Mouse (Mus musculus) midbrain, postnatal 0 days (tissue): ENCODE measurements around the gene Aplnr. TPM values are rescaled to one million over a fixed set of nuclear protein-coding genes. Genes with fewer than 3 reads are reported as not detected.

Source experiments
- ATAC-seq: fragments of 200-750 bp; cut with Nextera tagmentation; 2 replicates; pipeline ENCODE4 v1.8.0; 2017; ENCODE audit warnings: moderate number of reproducible peaks, mild to moderate bottlenecking, moderate TSS enrichment, moderate library complexity; ENCODE audit not compliant: low FRiP score
- DNase-seq: peaks from one replicate; pipeline ENCODE4 v3.0.0-alpha.2; 2015; ENCODE audit warnings: low spot score
- H3K27ac ChIP-seq: fragments of 300-500 bp; sonication (generic); 2 replicates; pipeline ENCODE4 v1.5.1; 2014; ENCODE audit warnings: low read depth, mild to moderate bottlenecking, low read length, mixed read lengths
- H3K27me3 ChIP-seq: fragments of 300-500 bp; sonication (generic); 2 replicates; pipeline ENCODE4 v1.6.1; 2014; ENCODE audit warnings: low read length, control low read depth, mixed read lengths; ENCODE audit not compliant: insufficient read depth
- H3K36me3 ChIP-seq: fragments of 300-500 bp; sonication (generic); 2 replicates; pipeline ENCODE4 v1.6.1; 2014; ENCODE audit warnings: low read length, control low read depth, mixed read lengths; ENCODE audit not compliant: insufficient read depth
- H3K4me1 ChIP-seq: fragments of 300-500 bp; sonication (generic); 2 replicates; pipeline ENCODE4 v1.6.1; 2014; ENCODE audit warnings: mild to moderate bottlenecking, control low read depth, antibody characterized with exemption, low read length, mixed read lengths; ENCODE audit not compliant: insufficient read depth
- H3K4me2 ChIP-seq: fragments of 300-500 bp; sonication (generic); 2 replicates; pipeline ENCODE4 v1.6.1; 2014; ENCODE audit warnings: low read depth, mild to moderate bottlenecking, low read length, mixed read lengths; ENCODE audit not compliant: poor library complexity, severe bottlenecking
- H3K4me3 ChIP-seq: fragments of 300-500 bp; sonication (generic); 2 replicates; pipeline ENCODE4 v1.5.1; 2014; ENCODE audit warnings: low read depth, mild to moderate bottlenecking, low read length, moderate library complexity
- H3K9ac ChIP-seq: fragments of 300-500 bp; sonication (generic); replicated peaks from 2 replicates; pipeline ENCODE4 v1.6.1; 2014; ENCODE audit warnings: mild to moderate bottlenecking, low read length, moderate library complexity, mixed read lengths; ENCODE audit not compliant: poor library complexity, severe bottlenecking
- H3K9me3 ChIP-seq: fragments of 300-500 bp; sonication (generic); 2 replicates; pipeline ENCODE4 v1.6.1; 2016; ENCODE audit warnings: low read length, control low read depth
- CTCF ChIP-seq: IDR thresholded peaks from 2 replicates; pipeline ENCODE4 v1.5.1; 2016; ENCODE audit warnings: antibody characterized with exemption, mild to moderate bottlenecking
- WGBS: fragments of 180-500 bp; shearing (Covaris S2); extraction: QIAGEN DNeasy Blood & Tissue Kit; methylation state at CpG from one replicate; pipeline ENCODE4 v1.1.7; 2014; 5-methylcytosine and 5-hydroxymethylcytosine counted together
- polyA plus RNA-seq: library from polyadenylated mRNA; unstranded; fragments of >200 nt; fragmentation: Nextera tagmentation; extraction: Ambion mirVana; gene quantifications from 2 replicates; pipeline ENCODE4 v1.2.1, GENCODE M21; 2015
- total RNA-seq: library from RNA; depleted of rRNA; stranded (reverse); fragments of >200 nt; gene quantifications from 2 replicates; pipeline ENCODE4 v1.2.3, GENCODE M21; 2014; rRNA removed

Aplnr gene
- total RNA-seq (17.4 and 22.4 TPM in 2 replicates), polyA plus RNA-seq (19.3 and 21.3 TPM in 2 replicates)

GRCm38 (mm10) chr2:85136089-85136488 is at the start of gene Aplnr:
Aplnr (plus strand) TSS chr2:85136225.
- no peaks in the 10 kb centered on the region; the same call in 1 of the 2 replicates for H3K27me3 ChIP-seq
- ATAC-seq (no peak), DNase-seq (no peak)
- no peak within 1 kb of the TSS for H3K4me2 ChIP-seq
- no peak within 1 kb of the TSS for H3K27ac ChIP-seq
- no peak for TF ChIP-seq CTCF
- H3K36me3 ChIP-seq: no peaks in the 10 kb centered on the region
- H3K9ac ChIP-seq: no peak within 1 kb of the TSS
- peak within 1 kb of the TSS; percentile 12; the same call in 1 of the 2 replicates for H3K4me3 ChIP-seq
- H3K4me1 ChIP-seq: no peaks in the 10 kb centered on the region
- 6% methylated on average over 4 of the region's 4 CpGs for WGBS
- no peaks in the 10 kb centered on the region for H3K9me3 ChIP-seq

GRCm38 (mm10) chr2:85088716-85089646 is 47.0 kb upstream of the Aplnr start:
- WGBS: 41% methylated on average over 11 of the region's 11 CpGs
- no peak for ATAC-seq
- Histone ChIP-seq H3K27me3 (no peaks in the 10 kb centered on the region), H3K9ac (no peak overlapping the region), H3K36me3 (no peaks in the 10 kb centered on the region), H3K27ac (no peak overlapping the region), H3K4me1 (no peaks in the 10 kb centered on the region), H3K4me2 (no peak overlapping the region), H3K9me3 (no peaks in the 10 kb centered on the region), H3K4me3 (no peak overlapping the region)
- TF ChIP-seq CTCF: no peak
- DNase-seq: peak; percentile 45

GRCm38 (mm10) chr2:85091325-85091724 is 44.7 kb upstream of the Aplnr start:
- no peak overlapping the region for H3K9ac ChIP-seq
- H3K27me3 ChIP-seq: no peaks in the 10 kb centered on the region
- H3K4me3 ChIP-seq: no peak overlapping the region
- DNase-seq (no peak), ATAC-seq (no peak)
- no peak overlapping the region for H3K4me2 ChIP-seq
- TF ChIP-seq CTCF: no peak
- H3K4me1 ChIP-seq: no peaks in the 10 kb centered on the region
- H3K9me3 ChIP-seq: no peaks in the 10 kb centered on the region
- H3K36me3 ChIP-seq: no peaks in the 10 kb centered on the region
- H3K27ac ChIP-seq: no peak overlapping the region
- 98% methylated on average over 4 of the region's 4 CpGs for WGBS

GRCm38 (mm10) chr2:85093376-85093775 is 42.6 kb upstream of the Aplnr start:
- Histone ChIP-seq H3K27me3 (no peaks in the 10 kb centered on the region), H3K9ac (no peak overlapping the region), H3K4me3 (no peak overlapping the region), H3K4me1 (no peaks in the 10 kb centered on the region), H3K9me3 (no peaks in the 10 kb centered on the region), H3K4me2 (no peak overlapping the region), H3K36me3 (no peaks in the 10 kb centered on the region), H3K27ac (no peak overlapping the region)
- 85% methylated on average over 1 of the region's 1 CpGs for WGBS
- no peak for TF ChIP-seq CTCF
- DNase-seq (no peak), ATAC-seq (no peak)

GRCm38 (mm10) chr2:85095906-85096305 is 40.1 kb upstream of the Aplnr start:
- ATAC-seq (no peak), DNase-seq (no peak)
- Histone ChIP-seq H3K9ac (no peak overlapping the region), H3K9me3 (peaks cover under 1% of the 10 kb centered on the region; the same call in 1 of the 2 replicates), H3K27me3 (no peaks in the 10 kb centered on the region), H3K4me2 (no peak overlapping the region), H3K36me3 (no peaks in the 10 kb centered on the region), H3K4me3 (no peak overlapping the region), H3K27ac (no peak overlapping the region), H3K4me1 (no peaks in the 10 kb centered on the region)
- 55% methylated on average over 5 of the region's 5 CpGs for WGBS
- TF ChIP-seq CTCF: no peak

GRCm38 (mm10) chr2:85098014-85098413 is 38.0 kb upstream of the Aplnr start:
- no peak overlapping the region for H3K9ac ChIP-seq
- H3K9me3 ChIP-seq: peaks cover 4% of the 10 kb centered on the region; the same call in 1 of the 2 replicates
- H3K4me1 ChIP-seq: no peaks in the 10 kb centered on the region
- no peak overlapping the region for H3K4me2 ChIP-seq
- ATAC-seq (no peak), DNase-seq (no peak)
- no peak overlapping the region for H3K27ac ChIP-seq
- 83% methylated on average over 2 of the region's 2 CpGs for WGBS
- H3K36me3 ChIP-seq: no peaks in the 10 kb centered on the region
- H3K27me3 ChIP-seq: no peaks in the 10 kb centered on the region
- no peak for TF ChIP-seq CTCF
- no peak overlapping the region for H3K4me3 ChIP-seq
